Mouse (Mus musculus): ENCODE measurements around the gene Commd9. TPM values are rescaled to one million over a fixed set of nuclear protein-coding genes. Genes with fewer than 3 reads are reported as not detected.
A peak's percentile ranks its signal among the peaks of the same experiment; 100 is the strongest.

Commd9 gene
- polyA plus RNA-seq, 1 experiment from 2014 or later: 64.6 TPM

- Histone ChIP-seq H3K4me3 (no peak overlapping the region), H3K9me3 (no peaks in the 10 kb centered on the region), H3K4me2 (no peak overlapping the region), H3K27ac (no peak overlapping the region), H3K9ac (no peak overlapping the region), H3K36me3 (no peaks in the 10 kb centered on the region), H3K4me1 (peaks cover 16% of the 10 kb centered on the region), H3K27me3 (no peaks in the 10 kb centered on the region)
- ATAC-seq (ENCODE audit: borderline replicate concordance, extremely low read depth, low FRiP score, low TSS enrichment): no peak
- WGBS: 90% methylated on average over 8 of the region's 8 CpGs
These were observed 2.8 kb downstream of the Commd9 start for GRCm38 (mm10) chr2:101888886-101889285.

GRCm38 (mm10) chr2:101891143-101891542, 5.1 kb downstream of the Commd9 start:
- H3K27me3 ChIP-seq: no peaks in the 10 kb centered on the region
- H3K4me1 ChIP-seq: peaks cover 8% of the 10 kb centered on the region
- no peak overlapping the region for H3K4me2 ChIP-seq
- no peak overlapping the region for H3K27ac ChIP-seq
- H3K4me3 ChIP-seq: no peak overlapping the region
- no peaks in the 10 kb centered on the region for H3K36me3 ChIP-seq
- no peak for ATAC-seq (ENCODE audit: borderline replicate concordance, extremely low read depth, low FRiP score, low TSS enrichment)
- H3K9me3 ChIP-seq: no peaks in the 10 kb centered on the region
- WGBS: 20% methylated on average over 7 of the region's 7 CpGs
- H3K9ac ChIP-seq: no peak overlapping the region

GRCm38 (mm10) chr2:101894126-101894525, 8.1 kb downstream of the Commd9 start:
- Histone ChIP-seq H3K9ac (no peak overlapping the region), H3K27ac (no peak overlapping the region), H3K27me3 (no peaks in the 10 kb centered on the region), H3K4me1 (0 out of 2 replicates have a peak, but pooled peaks cover 3% of the 10 kb centered on the region), H3K4me3 (no peak overlapping the region), H3K36me3 (0 out of 2 replicates have a peak, but pooled peaks cover 3% of the 10 kb centered on the region), H3K4me2 (no peak overlapping the region), H3K9me3 (no peaks in the 10 kb centered on the region)
- WGBS: 84% methylated on average over 3 of the region's 3 CpGs
- ATAC-seq (ENCODE audit: borderline replicate concordance, extremely low read depth, low FRiP score, low TSS enrichment): no peak

- Histone ChIP-seq H3K36me3 (0 out of 2 replicates have a peak, but pooled peaks cover 3% of the 10 kb centered on the region), H3K4me3 (no peak overlapping the region), H3K9me3 (no peaks in the 10 kb centered on the region), H3K4me1 (0 out of 2 replicates have a peak, but pooled peaks cover 3% of the 10 kb centered on the region), H3K9ac (no peak overlapping the region), H3K4me2 (no peak overlapping the region), H3K27ac (no peak overlapping the region), H3K27me3 (no peaks in the 10 kb centered on the region)
- ATAC-seq (ENCODE audit: borderline replicate concordance, extremely low read depth, low FRiP score, low TSS enrichment): no peak
- 51% methylated on average over 10 of the region's 10 CpGs for WGBS
These were observed 10.6 kb downstream of the Commd9 start for GRCm38 (mm10) chr2:101896425-101897204.

- Histone ChIP-seq H3K4me1 (peaks cover 5% of the 10 kb centered on the region; the same call in 1 of the 2 replicates), H3K27me3 (no peaks in the 10 kb centered on the region), H3K9me3 (no peaks in the 10 kb centered on the region), H3K4me2 (no peak overlapping the region), H3K9ac (no peak overlapping the region), H3K4me3 (no peak overlapping the region), H3K27ac (no peak overlapping the region), H3K36me3 (no peaks in the 10 kb centered on the region)
- no peak for ATAC-seq (ENCODE audit: borderline replicate concordance, extremely low read depth, low FRiP score, low TSS enrichment)
- 83% methylated on average over 4 of the region's 4 CpGs for WGBS
These were observed 16.1 kb downstream of the Commd9 start for GRCm38 (mm10) chr2:101902196-101902595.

DNA sequence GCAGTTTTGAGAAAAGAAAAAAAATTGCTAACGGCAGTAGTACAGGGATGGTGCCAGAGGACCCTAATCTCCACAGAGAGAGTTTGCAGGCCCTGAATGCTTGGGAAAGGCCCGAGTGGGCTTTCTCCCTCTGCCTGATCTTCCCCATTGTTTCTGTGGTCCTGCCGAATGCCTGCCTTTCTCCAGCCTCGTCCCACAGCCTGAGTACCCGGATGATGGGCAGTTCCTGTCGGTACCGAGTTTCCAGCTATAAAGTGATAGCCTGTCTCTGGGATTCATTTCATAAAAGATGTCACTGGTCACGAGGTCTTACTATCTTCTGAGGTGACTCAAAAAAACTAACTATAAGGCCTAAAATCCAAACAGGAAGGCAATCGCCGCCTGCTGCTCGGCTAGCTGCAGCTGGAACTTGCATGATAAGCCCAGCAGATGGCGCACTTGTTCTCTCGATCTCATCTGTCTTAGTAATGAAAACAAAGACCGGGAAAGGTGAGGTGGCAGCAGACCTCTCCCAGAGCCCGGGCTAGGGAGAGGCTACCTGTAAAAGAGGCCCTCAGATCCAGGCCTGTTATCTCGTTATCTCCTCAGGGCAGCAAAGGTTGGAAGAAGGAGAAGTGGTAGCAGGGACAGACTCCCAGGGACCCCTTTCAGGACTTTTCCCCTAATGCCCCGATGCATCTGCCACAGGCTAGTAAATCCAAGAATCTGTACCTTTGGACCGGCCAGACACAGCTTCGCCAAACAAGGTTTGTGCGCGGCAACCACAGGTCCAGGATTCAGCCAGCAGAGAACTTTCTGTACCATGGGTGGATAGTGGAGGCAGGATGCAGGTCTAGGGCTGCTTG, 19.7 kb downstream of the Commd9 start:
- WGBS: 24% methylated on average over 21 of the region's 21 CpGs
- Histone ChIP-seq H3K36me3 (no peaks in the 10 kb centered on the region), H3K9me3 (no peaks in the 10 kb centered on the region), H3K27me3 (no peaks in the 10 kb centered on the region), H3K4me3 (peak overlapping the region; percentile 12; the same call in 1 of the 2 replicates), H3K4me2 (peak overlapping the region; percentile 52), H3K4me1 (peaks cover 5% of the 10 kb centered on the region; the same call in 1 of the 2 replicates), H3K27ac (no peak overlapping the region), H3K9ac (peak overlapping the region; percentile 27; the same call in 1 of the 2 replicates)
- no peak for ATAC-seq (ENCODE audit: borderline replicate concordance, extremely low read depth, low FRiP score, low TSS enrichment)

DNA sequence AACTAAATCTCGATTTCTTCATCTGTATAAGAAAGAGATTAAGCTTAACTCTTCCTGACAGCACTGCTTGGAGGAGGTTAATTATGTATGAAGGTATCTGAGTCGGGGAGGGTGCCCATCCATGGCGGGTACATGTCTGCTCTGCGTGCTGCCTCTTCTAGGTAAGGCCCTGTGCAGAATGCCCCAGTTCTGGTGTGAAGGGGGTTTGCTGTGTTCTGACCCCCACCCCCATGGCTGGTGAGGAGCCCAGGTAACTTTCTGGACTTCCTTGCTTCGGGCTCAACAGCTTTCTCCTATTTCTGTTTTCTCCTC, 20.3 kb downstream of the Commd9 start:
- WGBS: 68% methylated on average over 5 of the region's 5 CpGs
- ATAC-seq (ENCODE audit: borderline replicate concordance, extremely low read depth, low FRiP score, low TSS enrichment): 0 out of 2 replicates have a peak, but pooled peaks have one; percentile 32
- H3K4me3 ChIP-seq: no peak overlapping the region
- peaks cover 5% of the 10 kb centered on the region; the same call in 1 of the 2 replicates for H3K4me1 ChIP-seq
- no peak overlapping the region; the same call in 1 of the 2 replicates for H3K4me2 ChIP-seq
- H3K36me3 ChIP-seq: no peaks in the 10 kb centered on the region
- H3K27ac ChIP-seq: no peak overlapping the region
- H3K27me3 ChIP-seq: no peaks in the 10 kb centered on the region
- H3K9ac ChIP-seq: no peak overlapping the region
- no peaks in the 10 kb centered on the region for H3K9me3 ChIP-seq

GRCm38 (mm10) chr2:101907386-101908022, 21.5 kb downstream of the Commd9 start:
- Histone ChIP-seq H3K4me1 (peaks cover 5% of the 10 kb centered on the region; the same call in 1 of the 2 replicates), H3K4me3 (no peak overlapping the region), H3K36me3 (no peaks in the 10 kb centered on the region), H3K27ac (no peak overlapping the region), H3K9ac (no peak overlapping the region), H3K4me2 (no peak overlapping the region), H3K9me3 (no peaks in the 10 kb centered on the region), H3K27me3 (no peaks in the 10 kb centered on the region)
- ATAC-seq (ENCODE audit: borderline replicate concordance, extremely low read depth, low FRiP score, low TSS enrichment): no peak
- 73% methylated on average over 10 of the region's 10 CpGs for WGBS

DNA sequence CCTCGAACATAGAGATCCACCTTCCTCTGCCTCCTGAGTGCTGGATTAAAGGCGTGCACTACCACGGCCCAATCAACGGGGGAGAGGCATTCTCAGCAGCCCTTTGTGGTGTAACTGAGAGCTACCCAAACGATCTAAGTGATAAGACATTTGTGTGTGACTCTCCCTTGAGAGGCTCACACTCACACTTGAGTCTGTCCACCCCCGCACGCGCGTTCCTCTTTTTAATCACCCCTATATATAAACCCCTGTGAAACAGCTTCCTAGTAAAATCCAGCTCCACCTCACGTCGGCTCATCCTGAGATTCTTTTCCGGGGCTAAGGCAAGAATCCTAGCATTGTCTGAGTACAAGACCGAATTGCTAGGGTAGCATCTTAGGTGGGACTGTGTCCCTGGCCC, 22.7 kb downstream of the Commd9 start:
- Histone ChIP-seq H3K9ac (no peak overlapping the region), H3K4me3 (no peak overlapping the region), H3K27ac (no peak overlapping the region), H3K4me2 (no peak overlapping the region), H3K9me3 (no peaks in the 10 kb centered on the region), H3K4me1 (peaks cover 5% of the 10 kb centered on the region; the same call in 1 of the 2 replicates), H3K36me3 (no peaks in the 10 kb centered on the region), H3K27me3 (no peaks in the 10 kb centered on the region)
- ATAC-seq (ENCODE audit: borderline replicate concordance, extremely low read depth, low FRiP score, low TSS enrichment): no peak
- 67% methylated on average over 13 of the region's 13 CpGs for WGBS

- H3K4me3 ChIP-seq: no peak overlapping the region
- no peak overlapping the region for H3K4me2 ChIP-seq
- H3K9me3 ChIP-seq: no peaks in the 10 kb centered on the region
- ATAC-seq (ENCODE audit: borderline replicate concordance, extremely low read depth, low FRiP score, low TSS enrichment): no peak
- WGBS: 84% methylated on average over 15 of the region's 15 CpGs
- H3K27ac ChIP-seq: no peak overlapping the region
- no peaks in the 10 kb centered on the region for H3K36me3 ChIP-seq
- peaks cover 5% of the 10 kb centered on the region; the same call in 1 of the 2 replicates for H3K4me1 ChIP-seq
- H3K9ac ChIP-seq: no peak overlapping the region
- no peaks in the 10 kb centered on the region for H3K27me3 ChIP-seq
These were observed 23.5 kb downstream of the Commd9 start for GRCm38 (mm10) chr2:101909326-101910080.

- H3K4me1 ChIP-seq: 0 out of 2 replicates have a peak, but pooled peaks cover 2% of the 10 kb centered on the region
- no peaks in the 10 kb centered on the region for H3K27me3 ChIP-seq
- H3K9ac ChIP-seq: no peak overlapping the region
- no peak overlapping the region for H3K4me3 ChIP-seq
- no peak overlapping the region for H3K27ac ChIP-seq
- WGBS: 81% methylated on average over 7 of the region's 7 CpGs
- no peak overlapping the region for H3K4me2 ChIP-seq
- H3K9me3 ChIP-seq: no peaks in the 10 kb centered on the region
- no peaks in the 10 kb centered on the region for H3K36me3 ChIP-seq
- no peak for ATAC-seq (ENCODE audit: borderline replicate concordance, extremely low read depth, low FRiP score, low TSS enrichment)
These were observed 32.5 kb downstream of the Commd9 start for GRCm38 (mm10) chr2:101918518-101918917.

Data from lung, embryonic 15.5 days (tissue).